Comparison of ENCODE assay signal across 9 mouse cellular contexts in the genomic region with DNA sequence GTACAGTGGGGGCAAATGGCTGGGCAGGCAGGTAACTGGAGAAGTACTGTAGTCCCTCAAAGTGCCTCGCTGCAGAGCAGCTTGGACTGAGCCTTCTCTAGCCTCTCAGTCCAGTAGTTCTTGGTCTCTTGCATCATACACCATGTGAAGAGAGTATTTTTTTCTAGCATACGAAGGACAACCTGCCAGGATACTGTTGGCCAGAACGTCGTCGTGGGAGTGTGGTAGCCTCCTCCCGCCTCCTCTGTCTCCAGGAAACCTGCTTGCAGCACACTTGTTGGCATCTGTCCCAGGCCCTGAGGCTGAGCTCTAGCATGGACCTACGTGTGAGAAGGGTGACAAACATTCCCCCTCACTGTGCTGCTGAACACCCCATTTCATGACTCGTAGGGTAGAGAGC. TPM values are rescaled to one million over a fixed set of nuclear protein-coding genes. Genes with fewer than 3 reads are reported as not detected.
DNase-seq lines count a peak whose midpoint lies in the region; ATAC-seq and TF ChIP-seq lines count a peak whose summit lies in the region.
"Had no signal": no experiment of that assay in that cellular context is flagged by ENCODE, and none has a peak within 500 bp of the region (broad histone marks: within the 10 kb centered on the region; RNA-seq: fewer than 3 reads in every experiment).

No protein-coding gene starts in this region.

- no peak overlapping the region for H3K27ac ChIP-seq in gastrocnemius, adult 2 months
- H3K27ac ChIP-seq: macrophage had no signal

- intact Hi-C loops in gastrocnemius, adult 2 months (cut with DNase I) = no loop called here
- intact Hi-C loops in gastrocnemius, postnatal 36 days (cut with DNase I) = loop anchor here (5.0 kb wide), 1 partner anchor 40 kb away; no protein-coding TSS in a partner anchor

- DNase-seq in gastrocnemius, adult 2 months = peak; percentile 72
- DNase-seq in gastrocnemius, postnatal 36 days = no peak
- DNase-seq in 3134 (ENCODE audit: extremely low read depth, insufficient read length, low spot score) = peak; percentile 76
- DNase-seq in adrenal gland, postnatal 25 days = peak; percentile 67
- peak; percentile 84 to 93 for DNase-seq in kidney, postnatal 25 days
- no peak for DNase-seq in thymus, adult 18-20 months
- DNase-seq in T-cell, adult 2 months (ENCODE audit: low spot score) = no peak

- no peak for TF ChIP-seq CTCF in gastrocnemius, adult 2 months (IDR thresholded peaks at IDR 0.05)

- H3K4me3 ChIP-seq in gastrocnemius, adult 2 months = no peak overlapping the region

- peak; percentile 78 for ATAC-seq in megakaryocyte progenitor cell, adult 5-6 weeks (replicated peaks; ENCODE audit: poor library complexity)

RNA-seq across cellular contexts. Expression of a gene that starts 6.5 kb away (rescaled TPM):
- total RNA-seq in gastrocnemius, adult 2 months (2021) = 1 to 10 TPM; 1.3 to 1.6 TPM
- 1 to 10 TPM in 1 of 2 experiments, under 1 TPM in 1; 0.84 to 1.3 TPM for total RNA-seq in gastrocnemius, postnatal 36 days (2021)
- 10.2 and 14.6 TPM in 2 replicates for total RNA-seq in adrenal gland, postnatal 25 days (2021)
- 1.1 and 3.3 TPM in 2 replicates for total RNA-seq in megakaryocyte progenitor cell, adult 5-6 weeks (2015)
- total RNA-seq in megakaryocyte progenitor cell, adult 5-6 weeks (2017) = 0.92 and 2.5 TPM in 2 replicates

RNA-seq across cellular contexts. Expression of a gene that starts 17.0 kb away (rescaled TPM):
- total RNA-seq in gastrocnemius, adult 2 months (2021) = not detected
- under 1 TPM in 1 of 2 experiments, not detected in 1; 0.10 TPM for total RNA-seq in gastrocnemius, postnatal 36 days (2021)
- 2.4 and 3.5 TPM in 2 replicates for total RNA-seq in adrenal gland, postnatal 25 days (2021)
- total RNA-seq in megakaryocyte progenitor cell, adult 5-6 weeks (2015) = not detected in 2 replicates
- not detected in 2 replicates for total RNA-seq in megakaryocyte progenitor cell, adult 5-6 weeks (2017)

RNA-seq across cellular contexts. Expression of a gene that starts 22.9 kb away (rescaled TPM):
- 10 to 100 TPM; 21.7 to 32.8 TPM for total RNA-seq in gastrocnemius, adult 2 months (2021)
- 10 to 100 TPM; 24.5 to 26.3 TPM for total RNA-seq in gastrocnemius, postnatal 36 days (2021)
- 78.1 and 97.7 TPM in 2 replicates for total RNA-seq in adrenal gland, postnatal 25 days (2021)
- total RNA-seq in megakaryocyte progenitor cell, adult 5-6 weeks (2015) = 33.6 and 50.9 TPM in 2 replicates
- total RNA-seq in megakaryocyte progenitor cell, adult 5-6 weeks (2017) = 24.1 and 25.0 TPM in 2 replicates

RNA-seq across cellular contexts. Expression of a gene that starts 26.1 kb away (rescaled TPM):
- under 1 TPM; 0.26 to 0.28 TPM for total RNA-seq in gastrocnemius, adult 2 months (2021)
- total RNA-seq in gastrocnemius, postnatal 36 days (2021) = under 1 TPM in 1 of 2 experiments, not detected in 1; 0.22 TPM
- 2.4 and 3.0 TPM in 2 replicates for total RNA-seq in adrenal gland, postnatal 25 days (2021)
- total RNA-seq in megakaryocyte progenitor cell, adult 5-6 weeks (2015) = 0.95 and 1.2 TPM in 2 replicates
- 0.50 and 1.5 TPM in 2 replicates for total RNA-seq in megakaryocyte progenitor cell, adult 5-6 weeks (2017)

RNA-seq across cellular contexts. Expression of a gene that starts 28.1 kb away (rescaled TPM):
- total RNA-seq in gastrocnemius, adult 2 months (2021) = 10 to 100 TPM; 15.5 to 18.5 TPM
- total RNA-seq in gastrocnemius, postnatal 36 days (2021) = 10 to 100 TPM; 14.8 to 15.0 TPM
- total RNA-seq in adrenal gland, postnatal 25 days (2021) = 49.0 and 52.2 TPM in 2 replicates
- 56.8 and 60.9 TPM in 2 replicates for total RNA-seq in megakaryocyte progenitor cell, adult 5-6 weeks (2015)
- total RNA-seq in megakaryocyte progenitor cell, adult 5-6 weeks (2017) = 80.7 TPM in 2 replicates

Comparison
In these comparisons a context has a peak if more than half of its experiments do, and no peak if none do; other contexts are left out.
1. DNase-seq: peak in gastrocnemius, adult 2 months (single experiment), 3134 (single experiment), adrenal gland, postnatal 25 days (single experiment) and kidney, postnatal 25 days (2 of 2); none in gastrocnemius, postnatal 36 days (0 of 2), thymus, adult 18-20 months (0 of 2) and T-cell, adult 2 months (single experiment).